Mouse (Mus musculus) stomach, embryonic 14.5 days (tissue): ENCODE measurements around the gene Selplg. TPM values are rescaled to one million over a fixed set of nuclear protein-coding genes. Genes with fewer than 3 reads are reported as not detected.
"Not testable (repeated sequence)": the region's sequence is repeated elsewhere in the genome, so short reads cannot be mapped to it uniquely, and the experiment has no call there.

Experiments used
- ATAC-seq: fragments of 200-750 bp; cut with Nextera tagmentation; 2 replicates; pipeline ENCODE4 v1.8.0; 2017; ENCODE audit warnings: low read depth, moderate TSS enrichment; ENCODE audit not compliant: insufficient number of reproducible peaks, insufficient read depth, low FRiP score
- H3K27ac ChIP-seq: fragments of 300-500 bp; sonication (generic); 2 replicates; pipeline ENCODE4 v1.5.1; 2014; ENCODE audit warnings: mild to moderate bottlenecking, low read length, moderate library complexity, mixed read lengths
- H3K27me3 ChIP-seq: fragments of 300-500 bp; sonication (generic); 2 replicates; pipeline ENCODE4 v1.6.1; 2014; ENCODE audit warnings: low read length, control low read depth, mixed read lengths; ENCODE audit not compliant: control insufficient read depth, insufficient read depth
- H3K36me3 ChIP-seq: fragments of 300-500 bp; sonication (generic); 2 replicates; pipeline ENCODE4 v1.6.1; 2014; ENCODE audit warnings: mild to moderate bottlenecking, control low read depth, low read length, moderate library complexity, mixed read lengths; ENCODE audit not compliant: control insufficient read depth, insufficient read depth
- H3K4me1 ChIP-seq: fragments of 300-500 bp; sonication (generic); 2 replicates; pipeline ENCODE4 v1.6.1; 2014; ENCODE audit warnings: low read length, control low read depth, mixed read lengths; ENCODE audit not compliant: control insufficient read depth, insufficient read depth
- H3K4me2 ChIP-seq: fragments of 300-500 bp; sonication (generic); replicated peaks from 2 replicates; pipeline ENCODE4 v1.6.1; 2014; ENCODE audit warnings: low read depth, low read length, control low read depth
- H3K4me3 ChIP-seq: fragments of 300-500 bp; sonication (generic); 2 replicates; pipeline ENCODE4 v1.5.1; 2014; ENCODE audit warnings: low read depth, low read length, control low read depth
- H3K9ac ChIP-seq: fragments of 300-500 bp; sonication (generic); replicated peaks from 2 replicates; pipeline ENCODE4 v1.6.1; 2014; ENCODE audit warnings: low read depth, mild to moderate bottlenecking, control low read depth, low read length, moderate library complexity, mixed read lengths
- H3K9me3 ChIP-seq: fragments of 300-500 bp; sonication (generic); 2 replicates; pipeline ENCODE4 v1.6.1; 2016; ENCODE audit warnings: low read depth, low read length, control low read depth; ENCODE audit not compliant: control insufficient read depth
- WGBS: fragments of 180-500 bp; shearing (Covaris S2); extraction: QIAGEN DNeasy Blood & Tissue Kit; methylation state at CpG from one replicate; pipeline ENCODE4 v1.1.7; 2014; 5-methylcytosine and 5-hydroxymethylcytosine counted together
- polyA plus RNA-seq: library from polyadenylated mRNA; unstranded; fragments of >200 nt; fragmentation: Nextera tagmentation; extraction: Ambion mirVana; gene quantifications from 2 replicates; pipeline ENCODE4 v1.2.1, GENCODE M21; 2014

The Selplg gene
- polyA plus RNA-seq, 1 experiment from 2014 or later, result 4.5 TPM

GRCm38 (mm10) chr5:113814111-113815040, 18.1 kb downstream of the Selplg start:
- H3K27me3 ChIP-seq, result no peaks in the 10 kb centered on the region
- WGBS, result 32% methylated on average over 27 of the region's 27 CpGs
- no peak for ATAC-seq
- H3K9ac ChIP-seq, result 0 out of 2 replicates have a peak overlapping the region, but pooled peaks have one; percentile 14
- H3K4me1 ChIP-seq, result no peaks in the 10 kb centered on the region
- no peaks in the 10 kb centered on the region for H3K36me3 ChIP-seq
- no peak overlapping the region for H3K27ac ChIP-seq
- no peak overlapping the region for H3K4me2 ChIP-seq
- H3K9me3 ChIP-seq, result peaks cover 8% of the 10 kb centered on the region; the same call in 1 of the 2 replicates
- no peak overlapping the region for H3K4me3 ChIP-seq

GRCm38 (mm10) chr5:113813608-113814007, 18.8 kb downstream of the Selplg start:
- Histone ChIP-seq H3K27me3 (no peaks in the 10 kb centered on the region), H3K9me3 (peaks cover 8% of the 10 kb centered on the region; the same call in 1 of the 2 replicates), H3K36me3 (no peaks in the 10 kb centered on the region), H3K9ac (no peak overlapping the region), H3K4me2 (no peak overlapping the region), H3K4me1 (no peaks in the 10 kb centered on the region), H3K27ac (no peak overlapping the region), H3K4me3 (no peak overlapping the region)
- no peak for ATAC-seq
- WGBS, result 21% methylated on average over 9 of the region's 9 CpGs

- WGBS, result 91% methylated on average over 2 of the region's 2 CpGs
- H3K4me1 ChIP-seq, result peaks cover 2% of the 10 kb centered on the region
- peaks cover 8% of the 10 kb centered on the region; the same call in 1 of the 2 replicates for H3K9me3 ChIP-seq
- no peak for ATAC-seq
- H3K4me2 ChIP-seq, result no peak overlapping the region
- no peak overlapping the region for H3K9ac ChIP-seq
- no peak overlapping the region for H3K27ac ChIP-seq
- H3K27me3 ChIP-seq, result no peaks in the 10 kb centered on the region
- no peaks in the 10 kb centered on the region for H3K36me3 ChIP-seq
- H3K4me3 ChIP-seq, result no peak overlapping the region
These were observed 19.8 kb downstream of the Selplg start for GRCm38 (mm10) chr5:113812638-113813037.

GRCm38 (mm10) chr5:113811824-113812420, 20.5 kb downstream of the Selplg start:
- 18% methylated on average over 11 of the region's 12 CpGs for WGBS
- H3K4me3 ChIP-seq, H3K9ac ChIP-seq, ATAC-seq, H3K9me3 ChIP-seq, H3K27me3 ChIP-seq, H3K27ac ChIP-seq, H3K4me2 ChIP-seq, H3K36me3 ChIP-seq, H3K4me1 ChIP-seq: not testable (repeated sequence)

- Histone ChIP-seq H3K4me1 (peaks cover 4% of the 10 kb centered on the region), H3K4me3 (no peak overlapping the region), H3K4me2 (no peak overlapping the region), H3K9ac (no peak overlapping the region), H3K27me3 (no peaks in the 10 kb centered on the region), H3K9me3 (peaks cover 8% of the 10 kb centered on the region; the same call in 1 of the 2 replicates), H3K36me3 (no peaks in the 10 kb centered on the region), H3K27ac (no peak overlapping the region)
- WGBS, result 84% methylated on average over 4 of the region's 4 CpGs
- ATAC-seq, result no peak
These were observed 22.3 kb downstream of the Selplg start for GRCm38 (mm10) chr5:113810111-113810510.

- H3K9me3 ChIP-seq, result peaks cover 8% of the 10 kb centered on the region; the same call in 1 of the 2 replicates
- no peak overlapping the region; the same call in 1 of the 2 replicates for H3K27ac ChIP-seq
- H3K27me3 ChIP-seq, result no peaks in the 10 kb centered on the region
- H3K4me3 ChIP-seq, result no peak overlapping the region
- peak; percentile 14; the same call in 1 of the 2 replicates for ATAC-seq
- H3K4me2 ChIP-seq, result no peak overlapping the region
- H3K9ac ChIP-seq, result no peak overlapping the region
- 43% methylated on average over 2 of the region's 2 CpGs for WGBS
- peaks cover 4% of the 10 kb centered on the region for H3K4me1 ChIP-seq
- H3K36me3 ChIP-seq, result no peaks in the 10 kb centered on the region
These were observed 24.3 kb downstream of the Selplg start for GRCm38 (mm10) chr5:113808177-113808576.

- Histone ChIP-seq H3K4me3 (no peak overlapping the region), H3K27me3 (no peaks in the 10 kb centered on the region), H3K4me1 (peaks cover 4% of the 10 kb centered on the region), H3K27ac (no peak overlapping the region; the same call in 1 of the 2 replicates), H3K36me3 (no peaks in the 10 kb centered on the region), H3K9ac (no peak overlapping the region), H3K9me3 (peaks cover 8% of the 10 kb centered on the region; the same call in 1 of the 2 replicates), H3K4me2 (no peak overlapping the region)
- ATAC-seq, result no peak; the same call in 1 of the 2 replicates
- 60% methylated on average over 9 of the region's 9 CpGs for WGBS
These were observed 24.7 kb downstream of the Selplg start for GRCm38 (mm10) chr5:113807712-113808111.

GRCm38 (mm10) chr5:113806414-113806813, 26.0 kb downstream of the Selplg start:
- no peak overlapping the region for H3K4me3 ChIP-seq
- no peak overlapping the region for H3K9ac ChIP-seq
- H3K27ac ChIP-seq, result peak overlapping the region; percentile 33; the same call in 1 of the 2 replicates
- H3K27me3 ChIP-seq, result no peaks in the 10 kb centered on the region
- peaks cover 4% of the 10 kb centered on the region for H3K4me1 ChIP-seq
- H3K9me3 ChIP-seq, result peaks cover 5% of the 10 kb centered on the region; the same call in 1 of the 2 replicates
- no peaks in the 10 kb centered on the region for H3K36me3 ChIP-seq
- H3K4me2 ChIP-seq, result no peak overlapping the region
- WGBS, result 8% methylated on average over 10 of the region's 10 CpGs
- ATAC-seq, result no peak
